Mouse (Mus musculus): ENCODE data around the gene Abhd16b. TPM values are rescaled to one million over a fixed set of nuclear protein-coding genes. Genes with fewer than 3 reads are reported as not detected.

The Abhd16b gene
- not detected in 2 replicates for polyA plus RNA-seq (2012)

GRCm38 (mm10) chr2:181493156-181493927, at the start of gene Abhd16b:
TSS of gene Abhd16b (plus strand) at chr2:181493206.
- TF ChIP-seq GATA1 (IDR thresholded peaks at IDR 0.05; ENCODE audit: low read length), result no peak

- TF ChIP-seq GATA1 (IDR thresholded peaks at IDR 0.05; ENCODE audit: low read length), result no peak
Observed at GRCm38 (mm10) chr2:181452181-181452580, 40.8 kb upstream of the Abhd16b start.

- no peak for TF ChIP-seq GATA1 (IDR thresholded peaks at IDR 0.05; ENCODE audit: low read length)
Observed at GRCm38 (mm10) chr2:181453274-181453673, 39.7 kb upstream of the Abhd16b start.

DNA sequence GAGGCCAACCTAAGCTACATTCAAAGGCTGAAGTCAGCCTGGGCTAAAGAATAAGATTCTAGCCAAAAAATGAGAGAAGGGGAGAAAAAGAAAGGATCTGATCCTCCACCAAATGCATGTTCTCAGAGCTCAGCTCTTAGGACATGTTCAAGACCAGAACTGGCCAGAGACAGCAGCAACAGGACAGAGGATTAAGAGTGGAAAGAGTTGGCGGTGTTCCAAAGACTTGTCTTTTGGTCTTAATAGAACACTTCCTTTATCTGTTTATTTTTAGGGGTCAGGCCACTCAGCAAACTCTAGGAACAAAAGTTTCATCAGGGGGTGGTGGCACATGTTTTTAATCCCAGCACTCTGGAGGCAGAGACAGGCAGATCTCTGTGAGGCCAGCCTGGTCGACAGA, 37.1 kb upstream of the Abhd16b start:
- no peak for TF ChIP-seq GATA1 (IDR thresholded peaks at IDR 0.05; ENCODE audit: low read length)

DNA sequence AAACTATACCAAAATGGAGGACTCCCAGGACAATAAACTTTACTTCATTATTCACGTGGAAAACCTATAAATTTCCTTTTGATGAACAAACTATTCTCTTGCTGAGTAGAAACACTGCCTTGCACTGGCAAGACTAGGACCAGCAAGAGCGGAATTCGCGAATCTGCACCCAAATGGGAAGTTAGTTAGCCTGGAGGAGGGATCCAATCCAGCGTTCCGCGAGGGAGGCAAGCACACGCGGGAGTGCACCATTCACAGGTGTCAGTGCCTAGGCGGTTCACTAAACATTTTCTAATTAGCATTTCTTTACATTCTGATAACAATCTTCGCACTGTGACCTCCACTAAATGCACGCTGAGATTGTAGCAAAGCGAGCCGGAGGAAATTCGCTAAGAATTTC, 35.2 kb upstream of the Abhd16b start:
- TF ChIP-seq GATA1 (IDR thresholded peaks at IDR 0.05; ENCODE audit: low read length), result no peak

DNA sequence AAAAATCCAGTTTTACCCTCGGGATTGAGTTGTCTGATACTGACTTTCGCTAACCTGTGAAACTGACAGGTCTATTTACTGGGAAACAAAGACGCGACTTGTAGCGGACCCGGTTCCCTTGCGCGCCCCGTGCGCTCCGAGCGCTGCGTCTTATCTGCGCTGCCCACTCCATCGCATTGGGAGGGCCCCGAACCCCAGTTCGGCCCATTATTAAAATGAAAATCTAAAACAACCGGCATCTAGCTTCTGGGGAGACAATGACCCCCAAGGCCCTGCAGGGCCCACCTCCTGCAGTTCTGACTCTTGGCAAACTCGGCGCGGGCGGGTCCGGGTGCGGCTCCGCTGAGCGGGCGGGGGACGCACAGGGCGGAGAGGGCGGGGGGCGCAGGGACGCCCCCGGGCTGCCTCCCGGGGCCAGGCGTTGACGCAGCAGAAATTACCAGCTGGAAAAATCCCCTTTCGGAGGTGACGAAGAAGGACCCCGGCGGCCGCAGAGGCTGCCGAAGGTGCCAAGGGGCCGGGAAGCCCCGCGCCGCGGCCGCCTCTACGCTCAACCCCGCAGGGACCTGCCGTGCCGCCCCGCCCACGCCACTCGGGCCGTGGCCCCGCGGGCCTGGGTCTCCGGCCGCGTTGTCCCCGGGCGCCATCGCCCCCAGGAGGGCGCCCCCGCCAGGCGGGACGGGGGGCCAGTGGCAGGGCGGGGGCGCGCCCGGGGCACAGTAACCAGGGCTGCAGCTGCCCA, 34.4 kb upstream of the Abhd16b start:
- TF ChIP-seq GATA1 (IDR thresholded peaks at IDR 0.05; ENCODE audit: low read length), result no peak

GRCm38 (mm10) chr2:181459153-181459672, 33.8 kb upstream of the Abhd16b start, which contains the start of gene Zbtb46:
TSS of gene Zbtb46 (minus strand) at chr2:181459426.
- TF ChIP-seq GATA1 (IDR thresholded peaks at IDR 0.05; ENCODE audit: low read length), result no peak

DNA sequence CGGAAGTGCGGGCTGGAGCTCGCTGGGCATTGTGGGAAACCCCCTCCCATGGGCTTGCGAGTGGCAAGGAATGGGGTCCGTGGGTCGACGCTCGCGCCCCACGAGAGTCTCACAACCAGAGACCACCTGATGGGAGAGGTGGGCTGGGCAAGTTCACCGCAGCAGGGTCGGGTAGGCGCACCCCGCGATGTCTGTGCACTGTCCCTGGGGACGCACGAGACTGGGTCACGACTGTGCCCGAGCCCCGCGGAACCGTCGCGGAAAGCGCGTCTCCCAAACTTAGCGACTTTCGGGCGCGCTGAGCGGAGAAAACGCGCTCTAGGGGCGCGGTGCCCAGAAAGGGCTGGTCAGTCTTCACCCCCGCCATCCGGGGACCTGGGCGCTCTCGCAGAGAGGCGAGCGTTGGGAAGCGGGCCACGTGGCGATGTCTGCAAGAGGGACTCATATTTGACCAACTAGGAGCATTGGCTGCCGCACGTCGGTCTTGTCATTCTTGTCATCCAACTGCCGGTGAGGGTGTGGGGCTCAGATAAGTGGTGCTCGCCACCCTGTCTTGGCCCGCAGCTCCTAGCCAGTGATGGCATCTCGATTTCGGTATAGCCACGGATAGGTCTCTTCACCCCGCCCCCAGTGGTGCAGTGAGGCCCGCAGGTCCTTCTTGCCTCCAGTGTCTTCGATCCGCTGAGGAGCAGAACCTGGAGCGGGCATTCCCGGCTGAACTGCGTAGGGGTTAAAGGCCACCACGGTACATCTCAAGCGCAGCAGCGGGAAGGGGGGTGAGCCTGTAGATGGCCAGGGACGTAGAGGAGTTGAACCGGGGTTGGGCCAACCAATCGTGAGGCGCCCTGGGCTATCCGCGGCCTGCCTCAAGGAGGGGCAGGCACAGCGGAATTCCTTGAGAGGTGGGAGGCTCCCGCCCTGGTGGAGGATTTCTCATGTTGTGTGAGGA, 33.1 kb upstream of the Abhd16b start:
- TF ChIP-seq GATA1 (IDR thresholded peaks at IDR 0.05; ENCODE audit: low read length), result no peak

GRCm38 (mm10) chr2:181461536-181462100, 31.4 kb upstream of the Abhd16b start:
- no peak for TF ChIP-seq GATA1 (IDR thresholded peaks at IDR 0.05; ENCODE audit: low read length)

DNA sequence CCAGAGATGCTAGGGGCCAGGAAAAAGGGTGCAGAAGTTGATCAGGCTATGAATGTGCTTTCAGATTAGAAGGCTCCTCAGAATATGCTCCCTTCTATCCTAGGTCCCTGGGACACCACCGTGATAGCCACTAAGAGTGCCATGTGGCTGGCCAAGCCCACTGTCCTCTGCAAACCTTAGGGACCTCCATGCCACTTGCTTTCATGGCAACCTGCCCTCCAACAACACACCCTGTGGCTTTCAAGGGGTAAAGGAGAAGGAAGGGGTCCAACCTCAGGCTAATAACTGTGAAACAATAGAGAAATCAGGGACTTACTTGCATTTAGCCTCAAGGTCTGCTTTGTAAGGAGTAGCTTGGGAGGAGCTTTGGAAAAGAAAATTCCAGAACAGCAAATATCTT, 30.4 kb upstream of the Abhd16b start:
- no peak for TF ChIP-seq GATA1 (IDR thresholded peaks at IDR 0.05; ENCODE audit: low read length)

DNA sequence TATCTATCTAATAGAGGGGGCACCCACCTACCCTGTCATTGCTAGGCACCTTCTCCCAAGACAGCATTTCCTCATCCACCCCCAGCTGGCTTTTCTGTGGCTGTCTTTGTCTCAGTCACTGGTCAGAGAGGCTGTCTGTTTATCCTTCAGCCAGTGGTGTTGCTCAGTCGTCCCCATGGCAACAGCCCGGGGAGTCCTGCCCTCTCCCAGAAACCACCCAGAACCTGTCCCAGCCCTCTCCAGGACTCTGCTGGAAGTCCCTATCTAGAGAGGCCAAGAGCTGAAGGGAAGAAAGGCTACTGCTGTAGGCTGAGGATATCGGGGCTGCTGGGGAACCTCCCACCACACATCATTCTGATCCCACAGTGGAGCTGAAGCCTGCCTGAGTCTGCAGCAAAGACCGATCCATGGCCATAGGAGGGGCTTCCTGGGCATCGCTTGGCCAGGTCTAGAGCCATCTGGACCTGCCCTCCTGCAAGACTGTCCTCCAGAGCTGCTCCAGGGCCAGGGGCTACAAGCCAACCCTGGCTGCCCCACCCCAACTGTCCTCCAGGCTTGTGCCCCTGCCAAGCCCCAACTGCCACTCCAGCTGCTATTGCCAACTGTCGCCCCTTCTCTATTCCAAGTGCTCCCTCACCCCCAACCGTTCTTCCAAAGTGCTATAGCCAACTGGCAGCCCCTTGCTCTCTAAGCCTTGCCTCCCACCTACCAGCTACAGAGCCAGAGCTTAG, 29.8 kb upstream of the Abhd16b start:
- no peak for TF ChIP-seq GATA1 (IDR thresholded peaks at IDR 0.05; ENCODE audit: low read length)

DNA sequence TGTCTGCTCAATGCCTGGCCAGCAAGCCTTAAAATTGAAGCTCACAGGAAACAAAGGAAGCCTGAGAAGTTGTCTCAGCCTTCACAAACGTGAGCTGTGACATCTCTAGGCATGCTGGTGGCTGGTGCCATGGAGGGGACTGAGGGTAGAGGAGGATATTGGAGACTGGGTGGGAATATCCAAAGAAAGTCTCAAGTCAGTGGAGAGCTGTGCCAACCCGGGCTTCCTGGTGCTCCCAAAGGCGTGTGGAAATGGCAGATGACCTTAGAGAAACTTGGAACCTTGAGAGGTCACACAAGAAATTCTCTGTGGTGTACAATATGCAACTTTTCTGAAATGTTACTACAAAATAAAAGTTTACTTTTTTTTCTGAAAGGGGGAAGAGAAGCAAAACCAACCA, 27.6 kb upstream of the Abhd16b start:
- TF ChIP-seq GATA1 (IDR thresholded peaks at IDR 0.05; ENCODE audit: low read length), result no peak

DNA sequence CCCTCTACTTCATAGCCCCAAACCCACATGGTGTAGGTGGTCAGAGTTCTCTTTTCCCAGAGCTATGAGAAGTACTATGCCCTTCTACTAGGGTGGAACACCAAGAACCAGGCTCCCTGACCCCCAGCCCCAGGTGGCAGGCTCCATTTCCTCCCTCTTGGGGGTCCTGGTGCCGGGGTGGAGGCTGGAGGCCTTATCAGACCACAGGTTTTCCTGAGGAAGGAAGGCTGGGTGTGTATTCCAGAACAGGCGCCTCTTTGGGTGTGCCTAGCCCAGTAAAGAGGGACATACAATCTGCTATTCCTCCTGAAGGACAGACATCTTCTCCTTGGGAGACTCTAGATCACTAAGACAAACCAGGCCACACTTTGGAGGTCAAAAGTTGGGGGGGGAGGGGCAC, 22.7 kb upstream of the Abhd16b start:
- TF ChIP-seq GATA1 (IDR thresholded peaks at IDR 0.05; ENCODE audit: low read length), result no peak

DNA sequence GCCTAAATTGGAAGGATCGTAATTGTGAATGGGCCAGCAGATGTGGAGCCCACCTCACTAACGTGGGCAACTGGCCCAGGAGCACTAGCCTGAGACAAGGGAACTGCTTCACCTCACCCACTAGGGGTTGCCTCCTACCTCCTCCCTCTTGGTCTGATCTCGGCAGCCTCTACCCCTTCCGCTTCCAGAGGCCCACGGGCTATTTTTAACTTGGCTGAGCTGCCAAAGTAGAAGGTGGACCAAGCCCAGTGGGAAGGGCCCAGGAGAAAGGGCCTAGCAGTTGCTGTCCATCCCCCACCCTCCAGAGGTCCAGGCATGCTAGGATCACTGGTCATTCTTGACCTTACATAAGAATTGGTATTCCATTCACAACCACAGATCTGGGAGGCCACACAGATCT, 21.8 kb upstream of the Abhd16b start:
- no peak for TF ChIP-seq GATA1 (IDR thresholded peaks at IDR 0.05; ENCODE audit: low read length)

All from G1E-ER4 (cell line).